Mouse (Mus musculus) hindlimb bud, embryonic 11.5 days (tissue): ENCODE data around the gene Setd3.
"Not testable (repeated sequence)": the region's sequence is repeated elsewhere in the genome, so short reads cannot be mapped to it uniquely, and the experiment has no call there.

Experiments used
- DNase-seq: peaks from one replicate; pipeline ENCODE4 v3.0.0-alpha.2; 2012; ENCODE audit warnings: low read depth, low spot score; ENCODE audit errors: extremely low spot score

Gene Setd3

GRCm38 (mm10) chr12:108145198-108145597 is 33.9 kb downstream of the Setd3 start:
- no peak for DNase-seq

GRCm38 (mm10) chr12:108143624-108144498 is 35.3 kb downstream of the Setd3 start:
- no peak for DNase-seq

GRCm38 (mm10) chr12:108135610-108136208 is 43.4 kb downstream of the Setd3 start:
- DNase-seq, result no peak

- peak; percentile 26 for DNase-seq
Observed at GRCm38 (mm10) chr12:108133181-108133580, 45.9 kb downstream of the Setd3 start.

DNA sequence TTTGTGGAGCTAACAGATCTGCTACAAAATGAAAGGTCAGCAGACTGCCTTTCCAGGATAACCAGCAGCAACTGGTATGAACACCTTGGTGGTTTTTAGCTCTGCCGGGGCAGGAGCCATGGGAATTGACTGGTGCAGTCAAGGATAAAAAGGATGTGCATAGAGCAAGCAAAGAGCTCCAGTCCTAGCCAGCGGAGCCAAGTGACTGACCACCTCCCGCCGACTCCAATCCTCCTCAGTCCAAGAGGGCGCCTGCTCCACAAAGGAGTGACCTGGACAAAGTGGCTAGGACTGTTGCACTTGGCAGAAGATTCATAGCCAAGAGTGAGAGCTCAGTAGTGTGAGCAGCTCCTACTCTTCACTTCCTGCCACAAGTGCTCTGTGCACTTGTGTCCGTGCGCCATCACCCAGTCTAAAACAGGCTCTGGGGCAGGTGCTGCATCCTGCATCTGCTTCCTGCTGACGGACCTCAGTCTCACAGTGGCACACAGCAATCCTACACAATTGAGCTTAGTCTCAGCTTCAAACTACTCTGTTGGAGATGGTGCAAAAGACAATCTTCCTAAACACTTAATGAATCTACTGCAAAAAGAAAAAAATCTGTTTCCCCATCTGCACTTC is 46.6 kb downstream of the Setd3 start:
- DNase-seq, result no peak

DNA sequence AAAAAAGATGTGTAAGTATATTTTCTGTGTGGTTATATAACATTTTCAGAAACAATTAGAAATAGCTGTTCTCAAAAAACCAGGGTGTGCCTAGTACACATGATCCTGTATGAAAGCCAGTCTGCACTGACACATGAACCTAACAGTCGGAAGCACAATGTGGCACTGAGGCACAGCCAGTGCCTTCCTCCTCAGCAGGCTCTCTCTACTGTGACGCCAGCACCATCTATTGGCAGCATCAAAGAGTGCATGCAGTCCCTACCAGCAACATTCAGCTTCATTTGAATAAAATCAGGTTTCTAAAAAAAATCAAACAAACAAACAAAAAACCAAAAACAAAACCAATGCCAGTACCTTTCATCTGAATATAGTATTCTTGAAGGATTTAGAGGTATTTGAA is 57.8 kb downstream of the Setd3 start:
- peak; percentile 54 for DNase-seq

- no peak for DNase-seq
Observed at GRCm38 (mm10) chr12:108120434-108120833, 58.7 kb downstream of the Setd3 start.

- DNase-seq, result no peak
Observed at GRCm38 (mm10) chr12:108119930-108120329, 59.2 kb downstream of the Setd3 start.

DNA sequence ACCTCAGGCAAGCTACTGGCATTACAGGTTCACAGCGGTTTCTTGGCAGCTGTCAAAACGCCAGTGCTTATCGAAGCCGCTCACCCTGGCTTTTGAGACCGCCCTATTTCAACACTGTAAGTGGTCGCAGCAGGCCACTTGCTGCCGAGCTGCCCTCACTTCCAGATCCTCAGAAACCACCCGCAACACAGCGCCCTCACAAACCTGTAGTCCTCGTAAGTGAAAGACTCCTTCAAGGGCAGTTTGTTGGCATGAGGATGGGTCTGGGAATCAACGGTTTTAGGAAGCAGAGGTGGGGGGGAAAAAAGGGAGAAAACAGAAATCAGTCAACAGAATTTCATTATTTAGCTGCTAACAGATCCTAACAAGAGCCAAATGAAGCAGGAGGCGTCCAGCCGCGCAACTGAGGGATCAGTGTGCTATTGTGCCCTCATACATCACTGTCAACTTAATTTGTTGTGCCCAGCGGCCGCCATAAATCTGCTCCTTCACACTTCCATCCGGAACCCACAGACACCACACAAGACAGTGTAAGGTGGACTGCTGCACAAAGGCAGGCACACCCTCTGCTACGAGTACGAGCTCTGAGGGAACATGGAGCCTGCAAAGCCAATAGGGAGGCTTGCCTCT is 60.1 kb downstream of the Setd3 start:
- DNase-seq, result no peak

- DNase-seq, result no peak
Observed at GRCm38 (mm10) chr12:108118503-108118901, 60.6 kb downstream of the Setd3 start.

- DNase-seq, result no peak
Observed at GRCm38 (mm10) chr12:108111191-108111590, 67.9 kb downstream of the Setd3 start.

- no peak for DNase-seq
Observed at GRCm38 (mm10) chr12:108110674-108111073, 68.4 kb downstream of the Setd3 start.

DNA sequence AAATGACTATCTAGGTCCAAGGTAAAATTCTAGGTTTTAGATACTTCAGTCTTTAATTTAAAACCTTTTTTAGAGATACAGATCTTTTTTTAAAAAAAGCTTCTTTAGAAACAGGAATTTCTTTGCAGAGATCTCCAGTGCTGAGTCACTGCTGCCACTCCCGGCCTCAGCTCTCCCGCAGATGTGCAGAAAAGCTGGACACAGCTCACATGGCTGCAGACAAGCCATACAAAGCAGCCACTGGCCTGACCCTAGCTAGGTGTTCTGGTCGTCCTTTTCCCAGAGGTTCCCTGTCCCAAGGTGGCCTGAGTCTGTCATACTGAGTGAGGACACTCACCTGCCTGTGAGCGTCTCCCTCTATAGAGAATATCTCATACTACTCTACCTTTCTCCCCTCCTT is 69.4 kb downstream of the Setd3 start:
- DNase-seq, result no peak

DNA sequence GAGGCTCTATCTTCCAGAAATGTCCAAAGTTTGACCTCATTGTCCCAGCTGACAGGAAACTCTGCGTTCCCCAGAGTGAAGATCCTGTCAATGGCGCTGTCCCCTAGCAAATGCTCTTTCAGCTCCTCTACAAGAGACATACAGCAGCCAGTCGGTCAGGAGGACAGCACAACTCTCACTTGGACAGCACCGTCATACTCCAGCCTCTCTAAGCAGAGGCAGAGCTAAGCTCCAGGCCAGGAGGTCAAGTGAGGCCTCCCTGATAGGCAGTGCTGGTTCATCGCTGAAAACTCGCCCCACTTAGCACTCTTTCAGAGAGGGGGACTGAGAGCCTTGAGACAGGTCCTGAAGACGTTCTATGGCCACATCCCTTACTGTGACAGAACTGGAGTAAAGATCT is 70.5 kb downstream of the Setd3 start:
- DNase-seq, result not testable (repeated sequence)

DNA sequence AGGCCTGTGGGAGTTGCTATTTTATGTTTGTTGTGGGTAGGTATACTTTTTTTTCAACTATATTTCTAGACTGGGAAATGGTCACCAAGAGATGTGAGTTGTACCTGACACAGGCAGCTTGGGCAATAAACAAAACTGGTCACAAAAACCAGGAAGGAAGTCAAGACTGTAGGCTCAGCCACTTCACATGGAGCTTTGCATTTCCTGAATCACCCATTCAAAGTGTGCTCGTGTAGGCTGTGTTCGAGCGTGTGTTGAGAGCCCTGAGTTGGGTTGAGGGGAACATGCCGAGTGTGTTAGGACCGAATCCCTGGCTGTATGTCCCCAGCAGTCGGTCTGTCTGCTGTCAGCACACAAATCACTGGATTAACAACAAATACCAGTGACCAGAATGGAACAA is 75.8 kb downstream of the Setd3 start:
- DNase-seq, result no peak

DNA sequence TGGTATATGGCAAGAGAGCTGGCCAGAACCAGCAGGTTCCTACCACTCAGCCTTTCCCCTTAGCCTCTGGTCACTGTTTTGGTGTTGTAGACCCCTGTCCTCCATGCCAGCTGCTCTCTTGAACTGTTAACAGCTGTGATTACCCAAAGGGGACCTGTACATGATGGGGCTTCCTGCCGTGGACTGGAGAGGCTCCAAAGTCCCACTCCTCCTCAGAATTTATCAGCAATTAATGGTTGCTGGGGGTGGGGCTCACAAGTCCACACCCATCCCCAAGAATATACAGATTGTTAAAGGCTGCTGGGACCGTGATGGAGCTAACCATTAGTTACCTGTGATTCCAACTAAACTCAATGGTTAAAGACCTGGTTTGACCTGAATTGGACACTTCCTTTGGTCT is 77.0 kb downstream of the Setd3 start:
- DNase-seq, result no peak

GRCm38 (mm10) chr12:108100181-108100580 is 78.9 kb downstream of the Setd3 start:
- DNase-seq, result no peak

GRCm38 (mm10) chr12:108098201-108098980 is 80.7 kb downstream of the Setd3 start:
- DNase-seq, result no peak

GRCm38 (mm10) chr12:108097643-108098042 is 81.5 kb downstream of the Setd3 start:
- DNase-seq, result no peak

DNA sequence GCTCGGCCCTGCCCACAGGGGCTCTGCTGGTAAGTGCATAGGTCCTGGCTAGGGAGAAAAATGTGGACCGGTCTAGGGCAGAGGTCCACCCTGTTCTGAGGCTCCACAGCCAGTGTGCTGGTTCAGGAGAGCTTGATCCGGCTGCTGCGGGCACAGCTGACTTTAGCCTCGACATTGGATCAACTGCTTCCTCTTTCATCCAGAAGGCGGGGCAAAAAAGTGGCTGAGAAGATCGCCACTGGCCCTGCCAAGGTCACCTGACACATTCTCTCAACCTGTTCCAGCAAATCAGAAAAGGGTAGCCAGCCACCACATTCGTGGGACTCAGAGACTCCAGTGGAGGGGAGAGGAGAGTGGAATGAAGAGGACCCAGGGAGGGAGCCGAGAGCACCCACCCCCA is 90.9 kb downstream of the Setd3 start:
- DNase-seq, result no peak

- DNase-seq, result no peak
Observed at GRCm38 (mm10) chr12:108087489-108087888, 91.6 kb downstream of the Setd3 start.
